Mouse (Mus musculus) forebrain, embryonic 15.5 days (tissue): ENCODE results near the gene Dyrk2. TPM values are rescaled to one million over a fixed set of nuclear protein-coding genes. Genes with fewer than 3 reads are reported as not detected.

ENCODE experiments used
- ATAC-seq: fragments of 200-750 bp; cut with Nextera tagmentation; replicated peaks from 2 replicates; pipeline ENCODE4 v1.8.0; 2017; ENCODE audit warnings: mild to moderate bottlenecking, moderate TSS enrichment, moderate library complexity
- H3K27ac ChIP-seq: fragments of 300-500 bp; sonication (generic); replicated peaks from 2 replicates; pipeline ENCODE4 v1.5.1; 2015; ENCODE audit warnings: mild to moderate bottlenecking, inconsistent platforms
- H3K27me3 ChIP-seq: fragments of 300-500 bp; sonication (generic); 2 replicates; pipeline ENCODE4 v1.6.1; 2015; ENCODE audit warnings: inconsistent platforms
- H3K36me3 ChIP-seq: fragments of 300-500 bp; sonication (generic); 2 replicates; pipeline ENCODE4 v1.6.1; 2015; ENCODE audit warnings: mild to moderate bottlenecking, inconsistent platforms
- H3K4me1 ChIP-seq: fragments of 300-500 bp; sonication (generic); 2 replicates; pipeline ENCODE4 v1.6.1; 2015; ENCODE audit warnings: inconsistent platforms
- H3K4me2 ChIP-seq: fragments of 300-500 bp; sonication (generic); replicated peaks from 2 replicates; pipeline ENCODE4 v1.6.1; 2015; ENCODE audit warnings: mild to moderate bottlenecking, inconsistent platforms
- H3K4me3 ChIP-seq: fragments of 300-500 bp; sonication (generic); 2 replicates; pipeline ENCODE4 v1.5.1; 2015; ENCODE audit warnings: mild to moderate bottlenecking, inconsistent platforms
- H3K9ac ChIP-seq: fragments of 300-500 bp; sonication (generic); replicated peaks from 2 replicates; pipeline ENCODE4 v1.6.1; 2015; ENCODE audit warnings: mild to moderate bottlenecking, inconsistent platforms
- H3K9me3 ChIP-seq: fragments of 300-500 bp; sonication (generic); 2 replicates; pipeline ENCODE4 v1.6.1; 2016; ENCODE audit warnings: inconsistent platforms
- WGBS: fragments of 180-500 bp; shearing (Covaris S2); methylation state at CpG from one replicate; pipeline ENCODE4 v1.1.7; 2015; ENCODE audit warnings: mixed read lengths; 5-methylcytosine and 5-hydroxymethylcytosine counted together
- polyA plus RNA-seq: library from polyadenylated mRNA; unstranded; fragments of >200 nt; fragmentation: Nextera tagmentation; extraction: Ambion mirVana; gene quantifications from 2 replicates; pipeline ENCODE4 v1.2.1, GENCODE M21; 2015

Gene Dyrk2
- polyA plus RNA-seq = 16.2 and 16.5 TPM in 2 replicates

DNA sequence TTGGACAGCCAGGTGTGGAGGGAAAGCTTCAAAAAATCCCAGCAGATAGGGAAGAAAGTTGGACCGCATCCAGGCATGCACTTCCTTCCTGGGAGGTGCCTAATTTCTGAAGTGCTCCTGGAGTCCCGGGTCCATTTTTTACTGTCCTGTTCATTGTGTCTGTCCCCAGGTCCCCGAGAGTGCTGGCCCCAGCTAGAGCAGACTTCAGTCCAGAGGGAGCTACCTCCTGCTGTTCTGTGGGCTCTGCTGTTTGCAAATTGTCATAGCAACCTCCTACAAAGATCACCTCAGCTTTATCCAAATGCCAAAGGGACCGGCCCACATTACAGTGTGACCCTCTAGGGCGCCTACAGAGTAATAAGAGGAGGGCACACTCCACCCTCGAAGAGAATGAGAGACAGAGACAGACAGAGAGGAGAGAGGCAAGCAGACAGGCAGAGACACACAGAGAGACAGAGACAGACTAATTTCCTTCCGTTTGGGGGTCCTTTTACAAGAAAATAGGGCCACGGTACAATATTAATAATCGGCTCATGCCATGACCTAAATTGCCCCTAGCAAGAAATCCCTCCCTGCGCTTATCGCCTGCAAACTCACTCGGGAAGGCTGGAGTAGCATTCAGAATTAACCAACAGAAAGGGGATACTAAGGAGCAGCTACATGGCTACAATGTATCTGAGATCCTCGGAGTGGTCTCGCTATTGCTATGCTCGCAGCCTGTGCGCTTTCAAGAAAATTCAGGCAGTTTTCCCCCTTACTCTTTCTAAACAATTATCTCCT lies at the start of gene Dyrk2:
Gene Dyrk2, minus strand, starts transcription at position 9 of the 780 bp plus-strand sequence.
- H3K27me3 ChIP-seq = no peaks in the 10 kb centered on the region
- H3K9ac ChIP-seq = peak within 1 kb of the TSS; percentile 97
- H3K4me2 ChIP-seq = peak within 1 kb of the TSS; percentile 93
- H3K36me3 ChIP-seq = no peaks in the 10 kb centered on the region
- H3K4me1 ChIP-seq = peaks cover 33% of the 10 kb centered on the region
- H3K9me3 ChIP-seq = no peaks in the 10 kb centered on the region
- H3K27ac ChIP-seq = peak within 1 kb of the TSS; percentile 96
- WGBS = 6% methylated on average over 16 of the region's 16 CpGs
- peak within 1 kb of the TSS; percentile 91 for H3K4me3 ChIP-seq
- ATAC-seq = 0 out of 2 replicates have a peak, but pooled peaks have one; percentile 5

DNA sequence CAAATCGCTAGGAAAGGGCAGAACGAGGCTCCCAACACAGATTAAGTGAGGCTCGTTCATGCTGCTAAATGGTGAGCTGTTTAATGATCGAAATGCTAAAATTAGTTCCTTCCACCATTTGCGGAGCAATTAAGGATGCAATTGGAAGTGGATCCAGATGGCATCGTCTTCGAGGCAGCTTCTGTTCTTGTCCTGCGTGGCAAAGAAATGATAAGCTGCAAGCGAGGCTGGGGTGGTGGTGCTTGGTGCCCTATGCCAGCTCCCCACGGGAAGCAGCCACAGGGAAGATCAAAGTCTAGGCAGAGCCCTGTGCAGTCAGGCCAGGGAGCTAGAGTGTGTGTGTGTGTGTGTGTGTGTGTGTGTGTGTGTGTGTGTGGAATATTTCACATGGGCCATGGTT lies 32.6 kb upstream of the Dyrk2 start:
- Histone ChIP-seq H3K4me2 (no peak overlapping the region), H3K27ac (peak overlapping the region; percentile 57), H3K4me3 (no peak overlapping the region), H3K27me3 (no peaks in the 10 kb centered on the region), H3K4me1 (0 out of 2 replicates have a peak, but pooled peaks cover 5% of the 10 kb centered on the region), H3K9me3 (no peaks in the 10 kb centered on the region), H3K36me3 (no peaks in the 10 kb centered on the region), H3K9ac (no peak overlapping the region)
- peak; percentile 60; the same call in 1 of the 2 replicates for ATAC-seq
- WGBS = 48% methylated on average over 10 of the region's 10 CpGs

DNA sequence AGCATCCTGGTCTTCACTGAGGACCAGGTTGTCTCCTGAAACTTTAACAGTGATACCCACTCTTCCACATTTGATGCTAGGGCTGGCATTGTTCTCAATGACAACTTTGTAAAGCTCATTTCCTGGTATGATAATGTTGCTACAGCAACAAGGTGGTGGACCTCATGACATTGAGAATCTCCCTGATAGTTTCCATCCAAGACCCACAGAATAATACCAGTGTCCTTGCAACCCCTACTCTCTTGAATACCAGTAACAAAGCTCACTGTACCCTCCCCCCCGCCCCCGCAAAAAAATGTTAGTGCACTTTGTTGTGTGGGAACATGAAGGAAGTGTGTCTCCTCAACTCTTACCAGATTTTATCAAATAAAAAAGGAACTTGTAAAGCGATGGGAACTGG lies 23.6 kb upstream of the Dyrk2 start:
- Histone ChIP-seq H3K9ac (no peak overlapping the region), H3K9me3 (no peaks in the 10 kb centered on the region), H3K36me3 (no peaks in the 10 kb centered on the region), H3K27me3 (no peaks in the 10 kb centered on the region), H3K4me1 (no peaks in the 10 kb centered on the region), H3K4me2 (no peak overlapping the region), H3K4me3 (no peak overlapping the region), H3K27ac (no peak overlapping the region)
- ATAC-seq = no peak
- 88% methylated on average over 3 of the region's 3 CpGs for WGBS

DNA sequence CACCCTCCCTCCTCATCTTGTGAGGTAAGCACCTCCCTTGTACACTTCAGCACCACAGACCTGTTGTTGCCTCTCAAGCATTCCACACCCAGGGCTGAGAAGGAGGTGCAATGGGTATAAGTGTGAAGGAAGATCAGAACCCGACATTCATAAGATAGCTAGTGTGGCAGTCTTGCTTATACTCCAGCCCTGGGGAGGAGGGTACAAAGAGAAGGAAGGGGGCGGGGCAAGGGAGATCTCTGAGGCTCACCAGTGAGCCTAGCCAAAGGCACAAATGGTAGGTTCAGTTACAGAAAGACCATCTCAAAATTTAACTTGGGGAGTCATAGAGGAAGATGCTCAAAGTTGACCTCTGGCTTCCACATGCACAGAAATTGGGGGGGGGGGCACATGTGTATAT lies 14.1 kb upstream of the Dyrk2 start:
- H3K4me3 ChIP-seq = no peak overlapping the region
- H3K9me3 ChIP-seq = no peaks in the 10 kb centered on the region
- 84% methylated on average over 2 of the region's 2 CpGs for WGBS
- H3K36me3 ChIP-seq = no peaks in the 10 kb centered on the region
- no peak overlapping the region for H3K9ac ChIP-seq
- H3K27ac ChIP-seq = no peak overlapping the region
- H3K4me1 ChIP-seq = no peaks in the 10 kb centered on the region
- ATAC-seq = no peak
- H3K4me2 ChIP-seq = no peak overlapping the region
- no peaks in the 10 kb centered on the region for H3K27me3 ChIP-seq

DNA sequence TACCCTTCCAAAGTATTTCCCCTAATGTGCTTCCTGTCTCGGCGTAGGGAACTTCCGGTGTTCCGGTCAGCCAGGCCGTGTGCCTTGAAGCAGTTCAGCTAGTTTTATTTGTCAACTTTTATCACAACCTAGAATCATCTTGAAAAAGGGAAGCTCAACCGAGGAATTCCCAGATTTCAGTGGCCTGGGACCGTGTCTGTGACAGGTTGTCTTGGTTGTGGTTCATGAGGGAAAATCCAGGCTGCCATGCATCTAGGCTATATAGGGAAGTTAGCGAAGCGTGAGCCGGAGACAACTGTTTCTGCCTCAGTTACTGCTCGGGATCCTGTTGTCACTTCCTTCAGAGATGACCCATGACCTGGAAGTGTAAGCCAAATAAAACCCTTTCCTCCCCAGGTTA lies 13.3 kb upstream of the Dyrk2 start:
- H3K27ac ChIP-seq = no peak overlapping the region
- no peak for ATAC-seq
- WGBS = 90% methylated on average over 11 of the region's 11 CpGs
- no peaks in the 10 kb centered on the region for H3K4me1 ChIP-seq
- no peaks in the 10 kb centered on the region for H3K9me3 ChIP-seq
- no peaks in the 10 kb centered on the region for H3K36me3 ChIP-seq
- H3K4me2 ChIP-seq = no peak overlapping the region
- H3K9ac ChIP-seq = no peak overlapping the region
- H3K4me3 ChIP-seq = no peak overlapping the region
- H3K27me3 ChIP-seq = no peaks in the 10 kb centered on the region

DNA sequence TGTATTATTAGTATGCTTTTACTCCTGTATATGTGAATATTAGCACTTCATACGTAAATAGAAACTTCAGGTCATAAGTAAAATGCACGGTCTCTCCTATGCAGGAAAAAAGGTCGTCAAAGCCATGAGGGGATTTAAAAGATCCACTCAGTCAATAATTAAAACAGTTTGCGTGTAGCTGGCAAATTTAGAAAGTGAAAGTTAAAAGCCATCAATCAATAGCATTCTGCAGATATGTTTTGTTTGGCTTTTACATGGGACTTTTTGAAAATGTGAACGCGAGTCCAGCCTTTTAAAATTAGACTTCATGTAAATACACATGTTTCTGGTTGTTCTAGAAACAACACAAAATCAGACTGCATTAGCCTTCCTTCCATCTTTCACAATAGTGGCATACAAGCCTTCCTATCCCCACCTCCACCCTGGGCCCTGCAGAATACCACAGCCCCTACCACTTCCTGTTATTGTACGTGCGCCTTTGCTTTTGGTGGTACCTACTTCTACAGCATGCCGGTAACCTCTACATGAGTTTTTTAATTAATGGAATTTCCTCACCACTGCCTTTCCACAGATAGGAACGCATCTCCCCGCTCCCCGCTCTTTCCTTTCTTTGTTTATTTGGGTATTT lies 12.4 kb upstream of the Dyrk2 start:
- no peak for ATAC-seq
- Histone ChIP-seq H3K9ac (no peak overlapping the region), H3K27me3 (no peaks in the 10 kb centered on the region), H3K9me3 (no peaks in the 10 kb centered on the region), H3K4me3 (no peak overlapping the region), H3K4me1 (no peaks in the 10 kb centered on the region), H3K27ac (no peak overlapping the region), H3K4me2 (no peak overlapping the region), H3K36me3 (no peaks in the 10 kb centered on the region)
- 90% methylated on average over 12 of the region's 12 CpGs for WGBS

DNA sequence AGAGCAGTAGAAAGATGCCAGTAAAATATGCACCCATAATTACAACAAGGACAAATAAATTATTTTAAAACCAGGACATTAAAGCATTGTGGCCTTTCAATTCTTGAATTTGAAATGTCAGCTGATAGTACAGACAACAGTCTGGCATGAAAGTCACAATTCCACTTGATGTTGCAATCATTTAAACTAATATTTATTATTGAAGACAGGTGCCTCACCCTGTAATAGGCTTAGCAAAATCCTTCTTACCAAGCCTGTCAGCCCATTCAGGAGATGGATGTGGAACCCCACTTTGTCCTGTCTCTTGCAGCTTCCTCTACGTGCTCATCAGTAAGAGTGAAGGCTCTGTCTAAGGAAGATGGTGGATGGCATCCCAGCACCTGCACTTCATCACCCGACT lies 10.8 kb upstream of the Dyrk2 start:
- H3K9ac ChIP-seq = no peak overlapping the region
- H3K27ac ChIP-seq = no peak overlapping the region
- no peaks in the 10 kb centered on the region for H3K36me3 ChIP-seq
- no peaks in the 10 kb centered on the region for H3K9me3 ChIP-seq
- WGBS = 85% methylated on average over 2 of the region's 2 CpGs
- H3K4me2 ChIP-seq = no peak overlapping the region
- H3K27me3 ChIP-seq = no peaks in the 10 kb centered on the region
- ATAC-seq = no peak
- H3K4me1 ChIP-seq = no peaks in the 10 kb centered on the region
- H3K4me3 ChIP-seq = no peak overlapping the region

DNA sequence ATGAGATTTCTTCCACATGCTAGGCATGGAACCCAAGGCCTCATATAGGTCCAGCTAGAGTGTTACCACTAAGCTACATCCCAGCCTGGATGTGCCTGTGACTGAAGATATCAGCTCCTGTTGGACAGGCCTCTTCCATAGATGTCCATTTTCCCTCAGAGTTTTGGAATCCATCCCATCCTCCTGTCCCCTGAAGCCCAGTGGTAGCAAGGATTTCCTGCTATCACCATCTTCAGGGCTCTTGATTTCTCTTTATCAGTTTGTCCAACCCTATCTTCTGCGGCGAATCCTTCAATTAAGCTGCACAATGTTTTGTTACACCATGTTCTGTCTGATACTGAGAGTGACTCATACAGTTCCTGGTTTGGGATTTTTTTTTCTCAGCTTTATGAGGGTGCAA lies 2.2 kb upstream of the Dyrk2 start:
- Histone ChIP-seq H3K4me2 (no peak overlapping the region), H3K4me3 (no peak overlapping the region), H3K4me1 (peaks cover 17% of the 10 kb centered on the region), H3K27ac (no peak overlapping the region), H3K27me3 (no peaks in the 10 kb centered on the region), H3K9ac (no peak overlapping the region), H3K9me3 (no peaks in the 10 kb centered on the region), H3K36me3 (no peaks in the 10 kb centered on the region)
- no peak for ATAC-seq
- WGBS = 98% methylated on average over 2 of the region's 2 CpGs

DNA sequence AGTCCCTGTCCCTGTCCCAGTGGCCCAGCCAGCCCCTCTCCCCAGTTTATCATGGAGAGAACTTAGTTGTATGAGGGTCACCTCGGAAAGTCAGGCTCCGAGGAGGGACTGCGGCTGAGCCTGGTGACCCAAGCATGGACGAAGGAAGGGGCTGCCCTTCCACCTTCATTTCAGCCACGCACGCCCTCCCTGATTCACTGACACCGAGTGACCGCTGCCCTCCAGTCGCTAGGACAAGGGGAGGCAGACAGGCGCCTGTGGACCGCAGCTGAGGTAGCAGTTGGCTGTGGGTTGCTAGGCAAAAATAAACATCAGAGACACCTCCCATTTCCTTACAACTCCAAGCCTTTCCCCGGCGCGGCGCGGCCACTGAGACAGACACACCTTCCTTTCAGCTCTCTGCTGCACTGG lies 413 bp downstream of the Dyrk2 start:
- H3K9ac ChIP-seq = peak overlapping the region; percentile 97
- peak overlapping the region; percentile 91 for H3K4me3 ChIP-seq
- peak; percentile 52 for ATAC-seq
- peaks cover 40% of the 10 kb centered on the region for H3K4me1 ChIP-seq
- H3K9me3 ChIP-seq = no peaks in the 10 kb centered on the region
- H3K27ac ChIP-seq = peak overlapping the region; percentile 96
- WGBS = under 1% methylated on average over 16 of the region's 16 CpGs
- peaks cover under 1% of the 10 kb centered on the region; the same call in 1 of the 2 replicates for H3K36me3 ChIP-seq
- H3K27me3 ChIP-seq = no peaks in the 10 kb centered on the region
- H3K4me2 ChIP-seq = peak overlapping the region; percentile 93

DNA sequence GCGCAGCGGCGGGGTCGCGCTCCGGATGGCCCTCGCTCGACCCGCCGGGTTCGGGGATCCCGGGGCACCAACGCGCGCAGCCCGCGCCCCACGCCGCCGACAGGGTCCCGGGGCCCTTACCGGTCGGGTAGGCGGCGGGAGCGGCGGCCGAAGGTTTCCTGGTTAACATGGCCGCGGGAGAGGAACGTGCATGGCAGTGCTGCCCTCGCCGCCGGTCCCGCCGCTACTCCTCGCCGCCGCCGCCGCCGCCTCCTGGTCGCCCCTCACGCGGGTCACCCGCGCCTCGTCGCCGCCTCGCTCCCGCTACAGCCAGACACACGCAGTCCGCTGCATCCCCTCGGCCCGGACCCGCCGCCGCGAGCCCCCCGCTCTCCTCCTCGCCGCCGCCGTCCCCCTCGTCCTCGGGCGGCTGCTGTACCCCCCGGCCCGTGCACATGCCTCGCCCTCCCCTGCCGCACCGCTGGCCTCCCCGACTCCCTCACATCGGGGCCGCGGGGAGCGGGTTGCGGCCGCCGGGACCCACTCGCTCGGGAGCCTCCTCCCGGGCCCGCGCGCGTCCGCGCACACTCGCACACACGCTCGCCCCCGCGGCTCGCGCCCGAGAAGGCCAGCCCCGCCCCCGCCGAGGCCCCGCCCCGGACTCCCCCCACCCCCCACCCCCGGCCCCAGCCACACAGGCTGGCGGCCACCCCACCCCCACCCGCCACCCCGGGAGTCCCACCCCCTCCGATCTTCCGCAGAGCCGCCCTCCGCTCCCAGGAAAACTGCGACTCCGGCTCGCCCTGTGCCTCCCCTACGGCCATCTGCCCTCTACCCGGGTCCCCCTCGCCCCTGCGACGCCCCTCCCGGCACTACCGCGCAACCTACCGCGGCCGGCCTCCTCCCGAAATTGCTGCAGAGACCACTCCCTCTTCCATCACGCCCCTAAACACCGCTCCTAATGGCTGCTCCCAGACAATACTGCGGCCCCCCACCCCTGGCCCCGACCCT lies 1.1 kb downstream of the Dyrk2 start:
- H3K27me3 ChIP-seq = no peaks in the 10 kb centered on the region
- H3K9me3 ChIP-seq = no peaks in the 10 kb centered on the region
- ATAC-seq = peak; percentile 88
- H3K9ac ChIP-seq = peak overlapping the region; percentile 97
- H3K36me3 ChIP-seq = peaks cover 7% of the 10 kb centered on the region
- H3K27ac ChIP-seq = peak overlapping the region; percentile 96
- H3K4me3 ChIP-seq = peak overlapping the region; percentile 91
- WGBS = under 1% methylated on average over 90 of the region's 130 CpGs
- peaks cover 45% of the 10 kb centered on the region for H3K4me1 ChIP-seq
- peak overlapping the region; percentile 93 for H3K4me2 ChIP-seq

DNA sequence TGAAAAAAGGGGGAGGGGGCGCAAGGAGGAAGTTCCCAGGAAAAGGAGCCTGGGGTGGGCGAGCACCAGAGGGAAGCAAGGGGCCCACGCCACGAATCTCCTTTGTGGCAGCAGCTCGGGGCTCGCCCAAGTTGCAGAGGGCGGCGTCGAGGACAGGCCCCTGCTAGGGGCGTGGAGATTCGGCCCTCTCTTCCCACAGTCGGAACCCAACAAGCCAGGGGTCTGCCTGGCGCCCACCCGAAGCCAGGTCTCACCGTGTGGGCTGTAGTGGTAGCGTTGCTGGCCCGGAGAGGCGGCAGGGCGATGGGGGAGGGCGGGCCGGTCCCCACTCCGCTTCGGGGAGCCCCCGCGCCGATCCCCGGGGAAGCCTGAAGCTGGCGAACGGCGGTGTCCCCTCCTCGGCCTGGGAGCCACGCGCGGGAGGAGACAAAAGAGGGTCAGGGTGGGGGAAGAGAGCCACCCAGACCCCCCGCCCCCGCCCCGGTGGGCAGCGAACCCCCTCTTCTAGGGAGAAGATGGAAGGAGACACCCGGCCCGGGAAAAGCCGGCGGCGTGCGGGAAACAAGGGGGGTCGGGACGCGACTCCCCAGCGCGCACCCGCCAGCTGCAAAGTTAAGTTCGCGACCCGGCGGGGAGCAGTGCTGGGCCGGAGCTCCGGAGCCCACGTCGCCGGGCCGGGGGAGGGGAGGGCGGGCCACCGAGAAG lies 2.0 kb downstream of the Dyrk2 start:
- peak overlapping the region; percentile 97 for H3K9ac ChIP-seq
- H3K36me3 ChIP-seq = peaks cover 12% of the 10 kb centered on the region
- peak overlapping the region; percentile 93 for H3K4me2 ChIP-seq
- under 1% methylated on average over 55 of the region's 62 CpGs for WGBS
- peaks cover 48% of the 10 kb centered on the region for H3K4me1 ChIP-seq
- H3K27me3 ChIP-seq = no peaks in the 10 kb centered on the region
- peak overlapping the region; percentile 96 for H3K27ac ChIP-seq
- H3K9me3 ChIP-seq = no peaks in the 10 kb centered on the region
- H3K4me3 ChIP-seq = peak overlapping the region; percentile 91
- peak; percentile 32 for ATAC-seq
